Mouse (Mus musculus): Measurements from ENCODE around the gene Tlr11. TPM values are rescaled to one million over a fixed set of nuclear protein-coding genes. Genes with fewer than 3 reads are reported as not detected.

Tlr11 gene
- not detected for total RNA-seq (2021)
- long read RNA-seq, experiment 1: 0 reads
- long read RNA-seq, experiment 2: 0 reads

DNA sequence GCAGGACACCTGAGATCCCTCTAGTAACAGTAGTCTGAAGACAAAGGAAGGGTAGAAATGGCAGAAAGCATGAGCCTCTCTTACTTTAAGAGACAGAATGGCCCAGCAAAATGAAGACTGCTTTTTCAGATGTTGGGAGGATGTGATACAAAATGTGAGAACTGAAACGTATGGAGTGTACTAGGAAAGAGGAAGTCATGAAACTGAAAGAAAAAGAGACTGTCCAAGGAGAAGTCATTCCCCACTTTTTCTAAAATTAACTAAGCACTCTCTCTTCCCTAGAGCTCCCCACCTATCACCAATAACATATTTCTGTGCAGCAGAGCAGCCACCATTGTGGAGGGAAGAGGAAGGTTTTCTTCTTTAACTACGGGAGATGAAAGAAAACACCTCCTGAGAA lies at the start of gene Tlr11:
Tlr11 (plus strand) TSS at position 322 of the 400 bp plus-strand sequence.
- intact Hi-C loops (cut with DNase I): no loop called here
- DNase-seq (ENCODE audit: low spot score in 2 of 2): no peak

DNA sequence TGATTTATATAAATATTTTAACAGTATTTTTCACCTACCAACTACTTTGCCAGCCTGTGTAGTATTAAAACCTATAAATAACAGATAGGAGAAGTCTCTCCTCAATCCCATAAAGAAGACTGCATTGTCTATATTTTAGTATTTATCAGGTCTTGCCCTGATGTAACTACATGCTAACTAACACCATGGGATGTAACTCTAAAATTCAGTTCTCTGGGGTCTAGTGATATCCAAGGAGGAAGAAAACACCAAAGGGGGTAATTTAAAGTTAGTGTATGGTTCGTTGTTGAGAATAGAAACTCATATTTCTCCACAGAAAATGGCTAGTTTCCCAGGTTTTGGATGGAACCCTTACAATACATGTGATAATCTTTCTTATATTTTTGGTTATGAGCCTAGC lies 31.1 kb upstream of the Tlr11 start, which contains the start of gene Olfr734:
Olfr734 (minus strand) TSS at position 101 of the 400 bp plus-strand sequence.
- intact Hi-C loops (cut with DNase I): no loop called here
- no peak for DNase-seq (ENCODE audit: low spot score in 2 of 2)

- no peak for DNase-seq (ENCODE audit: low spot score in 2 of 2)
- intact Hi-C loops (cut with DNase I): no loop called here
These were observed 8.9 kb upstream of the Tlr11 start, which contains the start of gene Olfr735 for GRCm38 (mm10) chr14:50348796-50349195. Gene Olfr735 (minus strand): TSS chr14:50348872.

DNA sequence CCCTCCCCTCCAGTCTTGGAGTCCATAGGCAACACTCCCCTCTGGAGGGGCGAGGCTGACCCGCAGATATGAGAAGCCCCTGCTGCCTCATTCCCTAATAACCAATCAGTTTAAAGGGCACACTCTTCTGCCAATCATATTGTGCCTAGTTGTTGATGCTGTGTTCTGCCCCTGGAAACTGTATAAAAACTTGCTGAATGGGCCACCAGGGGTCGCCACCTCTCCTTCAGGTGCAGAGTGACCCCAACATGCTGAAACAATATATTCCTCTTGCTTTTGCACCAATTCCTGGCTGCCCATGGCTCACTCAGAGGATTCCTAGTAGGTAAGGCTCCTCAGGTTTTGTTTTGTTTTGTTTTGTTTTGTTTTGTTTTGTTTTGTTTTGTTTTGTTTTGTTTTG lies 5.3 kb upstream of the Tlr11 start:
- peak in 1 of 2 experiments; percentile 1 for DNase-seq (ENCODE audit: low spot score in 2 of 2)
- intact Hi-C loops (cut with DNase I): no loop called here

DNA sequence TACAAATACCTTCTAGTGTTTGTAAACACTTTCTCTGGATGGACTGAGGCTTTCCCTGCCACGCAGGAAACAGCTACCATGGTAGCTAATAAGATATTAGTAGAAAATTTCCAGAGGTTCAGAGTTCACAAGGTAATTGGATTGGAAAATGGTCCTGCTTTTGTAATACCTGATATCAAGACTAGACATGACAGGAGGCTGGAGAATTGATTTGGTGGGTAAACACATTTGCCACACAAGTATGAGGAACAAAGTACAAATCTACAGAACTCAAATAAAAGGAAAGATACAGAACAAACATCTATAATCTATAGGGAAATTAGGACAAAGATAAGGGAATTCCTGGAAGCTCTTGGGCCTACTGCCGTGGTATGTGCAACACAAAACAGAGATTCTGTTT lies 989 bp upstream of the Tlr11 start:
- intact Hi-C loops (cut with DNase I): no loop called here

GRCm38 (mm10) chr14:50360480-50360879 lies 2.8 kb downstream of the Tlr11 start:
- no peak for DNase-seq (ENCODE audit: low spot score in 2 of 2)
- intact Hi-C loops (cut with DNase I): no loop called here

More for the DNA sequence above, 989 bp upstream of the Tlr11 start:
- no peak for DNase-seq (ENCODE audit: low spot score in 2 of 2)

DNA sequence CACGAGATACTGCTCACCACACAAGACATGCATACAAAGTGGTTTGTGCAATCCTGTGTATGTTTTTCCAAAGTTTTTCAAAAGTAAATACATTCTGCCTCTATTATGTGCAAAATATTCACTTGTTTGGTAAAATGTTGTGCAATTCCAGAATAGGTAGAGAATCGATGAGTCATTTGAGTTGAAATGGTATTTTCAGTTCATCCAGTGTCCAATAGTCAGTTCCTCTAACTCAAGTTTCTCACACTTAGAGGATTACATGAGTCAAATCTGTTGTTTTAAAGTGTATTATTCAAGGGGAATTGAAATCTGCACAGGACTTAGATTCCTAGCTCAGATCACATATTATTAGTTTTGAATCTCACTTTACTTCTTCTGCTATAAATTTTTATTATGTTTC lies 5.8 kb downstream of the Tlr11 start:
- intact Hi-C loops (cut with DNase I): no loop called here
- no peak for DNase-seq (ENCODE audit: low spot score in 2 of 2)

DNA sequence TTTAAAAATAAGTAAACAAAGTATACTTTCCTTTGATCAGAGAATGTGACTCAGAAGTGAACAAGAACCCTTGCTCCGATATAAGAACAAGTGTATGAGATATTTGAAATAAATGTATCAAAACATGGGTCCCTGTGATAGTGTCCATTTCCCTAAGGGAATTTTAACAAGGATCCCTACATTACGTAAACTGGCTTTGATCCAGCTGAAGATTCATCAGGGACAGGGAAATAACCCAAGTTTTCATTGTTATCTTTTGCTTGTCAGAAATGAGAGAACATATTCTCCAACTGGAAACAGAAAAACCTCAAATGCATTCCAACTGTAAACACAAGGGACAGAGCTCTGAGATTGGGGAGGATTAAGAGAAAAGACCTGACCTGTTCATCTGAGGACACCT lies 23.1 kb downstream of the Tlr11 start, which contains the start of gene Olfr736:
Olfr736 (plus strand) TSS at position 301 of the 400 bp plus-strand sequence.
- no peak for DNase-seq (ENCODE audit: low spot score in 2 of 2)
- intact Hi-C loops (cut with DNase I): no loop called here

DNA sequence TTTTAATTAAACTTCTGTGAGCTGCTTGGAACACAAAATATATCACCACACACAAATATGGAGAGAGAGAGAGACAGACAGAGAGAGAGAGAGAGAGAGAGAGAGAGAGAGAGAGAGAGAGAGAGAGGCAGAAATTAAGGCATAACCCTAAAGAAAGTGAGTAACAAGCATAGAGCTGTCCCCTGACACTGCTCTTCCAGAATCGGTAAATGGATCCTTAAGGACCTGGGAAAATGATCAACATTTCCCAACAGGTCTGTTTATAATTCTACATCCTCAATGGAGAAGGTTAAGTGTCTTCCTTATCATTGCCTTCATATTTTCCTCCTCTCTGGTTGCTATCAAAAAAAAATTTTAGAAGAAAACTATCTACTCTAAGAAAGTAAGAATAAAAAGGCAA lies 49.6 kb downstream of the Tlr11 start, which contains the start of gene Olfr738:
Olfr738 (plus strand) TSS at position 301 of the 400 bp plus-strand sequence.
- intact Hi-C loops (cut with DNase I): no loop called here
- DNase-seq (ENCODE audit: low spot score in 2 of 2): no peak

Other genes starting within 250 kb of the Tlr11 start
- not detected for gene Olfr727, start 234.7 kb upstream of the Tlr11 start, total RNA-seq (2021)
- not detected for gene Olfr728, start 215.2 kb upstream of the Tlr11 start, total RNA-seq (2021)
- gene Olfr729, start 205.0 kb upstream of the Tlr11 start, total RNA-seq (2021): not detected
- not detected for gene Olfr730, start 169.7 kb upstream of the Tlr11 start, total RNA-seq (2021)
- not detected for gene Olfr731, start 116.0 kb upstream of the Tlr11 start, total RNA-seq (2021)
- not detected for gene Olfr732, start 73.7 kb upstream of the Tlr11 start, total RNA-seq (2021)
- not detected for gene Olfr733, start 56.4 kb upstream of the Tlr11 start, total RNA-seq (2021)
- gene Olfr734, start 31.2 kb upstream of the Tlr11 start, total RNA-seq (2021): not detected
- gene Olfr735, start 9.0 kb upstream of the Tlr11 start, total RNA-seq (2021): not detected
- not detected for gene Olfr736, start 23.2 kb downstream of the Tlr11 start, total RNA-seq (2021)
- not detected for gene Olfr738, start 49.7 kb downstream of the Tlr11 start, total RNA-seq (2021)
- gene Olfr739, start 60.7 kb downstream of the Tlr11 start, total RNA-seq (2021): not detected
- gene Olfr740, start 87.6 kb downstream of the Tlr11 start, total RNA-seq (2021): not detected
- not detected for gene Olfr741, start 114.8 kb downstream of the Tlr11 start, total RNA-seq (2021)
- gene Olfr742, start 145.7 kb downstream of the Tlr11 start, total RNA-seq (2021): not detected
- gene Olfr743, start 163.9 kb downstream of the Tlr11 start, total RNA-seq (2021): not detected